Mouse (Mus musculus) activated CD4-positive, CD25-positive, alpha-beta regulatory T cell, adult 4 months (primary cell): Measurements from ENCODE around the gene Dennd5a. TPM values are rescaled to one million over a fixed set of nuclear protein-coding genes. Genes with fewer than 3 reads are reported as not detected.
A peak's percentile ranks its signal among the peaks of the same experiment; 100 is the strongest.
"Not testable (repeated sequence)": the region's sequence is repeated elsewhere in the genome, so short reads cannot be mapped to it uniquely, and the experiment has no call there.

Experiments
- ATAC-seq: one replicate; pipeline ENCODE4 v1.8.0; 2017
- polyA plus RNA-seq, 2 experiments: library from polyadenylated mRNA; unstranded; fragments of 100-300 nt; shearing (Covaris generic); gene quantifications; one replicate each; pipeline ENCODE4 v1.2.1; 2017

The Dennd5a gene
- 10 to 100 TPM; 29.7 to 34.8 TPM for polyA plus RNA-seq

DNA sequence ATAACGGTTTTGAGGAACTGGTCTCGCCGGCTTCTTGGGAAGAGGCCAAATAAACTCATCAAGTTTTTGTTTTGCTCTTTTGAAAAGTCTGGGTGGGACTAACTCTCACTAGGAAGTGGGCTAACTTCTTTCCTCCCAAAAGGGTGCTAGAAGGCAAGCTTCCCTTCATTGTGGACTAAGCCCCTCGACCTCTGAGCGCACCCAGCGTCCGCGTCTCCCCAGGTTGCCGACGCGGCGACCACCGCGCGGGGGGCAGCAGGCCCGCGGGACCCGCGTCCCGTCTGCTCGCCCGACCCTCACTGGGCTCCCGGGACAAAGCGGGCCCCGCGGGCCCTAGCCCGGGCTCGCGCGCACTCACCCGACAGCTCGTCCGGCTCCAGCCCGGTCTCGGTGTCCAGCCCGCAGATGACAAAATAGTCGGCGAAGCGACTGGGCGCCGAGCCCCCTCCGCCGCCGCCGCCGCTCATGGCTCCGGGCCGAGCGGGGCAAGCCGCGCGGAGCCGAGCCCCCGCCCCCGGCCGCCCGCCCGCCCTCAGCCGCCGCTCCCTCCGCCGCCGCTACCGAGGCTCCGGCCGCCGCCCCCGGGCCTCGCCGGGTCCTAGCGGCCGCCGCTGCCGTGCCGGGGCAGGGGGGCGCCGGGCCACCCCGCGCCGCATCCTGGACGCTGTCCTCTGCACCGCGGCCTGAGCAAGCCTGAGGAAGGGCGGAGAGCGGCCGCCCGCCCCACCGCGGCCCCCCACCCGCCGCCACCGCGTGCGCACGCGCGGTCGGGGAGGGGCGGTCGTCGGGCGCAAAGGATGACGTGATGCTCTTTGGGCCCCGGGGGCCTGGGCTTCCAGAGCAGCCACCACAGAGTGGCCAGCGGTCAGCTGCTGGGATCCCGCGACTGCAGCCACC lies at the start of gene Dennd5a:
Dennd5a (minus strand) TSS at position 755 of the 897 bp plus-strand sequence.
- ATAC-seq: peak; percentile 32

DNA sequence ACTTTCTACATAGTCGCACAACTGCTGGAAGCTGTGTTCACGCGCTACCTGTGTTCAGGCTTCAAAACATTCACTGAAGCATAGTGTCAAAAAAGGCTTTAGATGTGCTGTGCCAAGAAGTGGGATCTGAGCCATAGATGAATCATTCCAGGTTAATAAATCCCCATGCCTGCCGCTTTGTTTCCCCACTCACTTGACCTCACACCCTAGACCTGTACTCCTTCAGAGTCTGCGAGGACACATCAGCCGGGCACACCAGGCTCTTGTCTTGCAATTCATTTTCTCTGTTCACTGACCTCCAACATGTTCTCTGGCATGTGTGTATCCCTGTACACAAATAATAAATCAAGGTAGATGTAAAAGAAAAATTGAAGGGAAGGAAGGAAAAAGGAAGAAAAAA lies 48.8 kb upstream of the Dennd5a start:
- no peak for ATAC-seq

DNA sequence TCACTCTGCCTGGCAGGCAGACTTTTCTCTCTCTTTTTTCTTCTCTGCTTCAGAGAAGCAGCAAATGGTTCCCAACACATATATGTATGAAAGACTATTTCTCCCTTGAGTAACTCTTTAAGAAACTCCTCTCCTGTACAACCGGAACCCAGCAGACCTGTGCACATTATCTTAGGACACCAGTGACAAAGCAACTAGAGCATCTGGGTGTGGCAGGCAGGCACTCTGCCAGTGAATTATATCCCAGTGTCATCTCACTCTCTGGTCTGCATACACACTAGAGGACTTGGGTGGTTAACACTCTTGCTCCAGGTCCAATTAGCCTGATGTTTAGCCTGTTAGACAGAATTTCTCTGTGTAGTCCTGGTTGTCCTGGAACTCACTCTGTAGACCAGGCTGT lies 48.2 kb upstream of the Dennd5a start:
- no peak for ATAC-seq

DNA sequence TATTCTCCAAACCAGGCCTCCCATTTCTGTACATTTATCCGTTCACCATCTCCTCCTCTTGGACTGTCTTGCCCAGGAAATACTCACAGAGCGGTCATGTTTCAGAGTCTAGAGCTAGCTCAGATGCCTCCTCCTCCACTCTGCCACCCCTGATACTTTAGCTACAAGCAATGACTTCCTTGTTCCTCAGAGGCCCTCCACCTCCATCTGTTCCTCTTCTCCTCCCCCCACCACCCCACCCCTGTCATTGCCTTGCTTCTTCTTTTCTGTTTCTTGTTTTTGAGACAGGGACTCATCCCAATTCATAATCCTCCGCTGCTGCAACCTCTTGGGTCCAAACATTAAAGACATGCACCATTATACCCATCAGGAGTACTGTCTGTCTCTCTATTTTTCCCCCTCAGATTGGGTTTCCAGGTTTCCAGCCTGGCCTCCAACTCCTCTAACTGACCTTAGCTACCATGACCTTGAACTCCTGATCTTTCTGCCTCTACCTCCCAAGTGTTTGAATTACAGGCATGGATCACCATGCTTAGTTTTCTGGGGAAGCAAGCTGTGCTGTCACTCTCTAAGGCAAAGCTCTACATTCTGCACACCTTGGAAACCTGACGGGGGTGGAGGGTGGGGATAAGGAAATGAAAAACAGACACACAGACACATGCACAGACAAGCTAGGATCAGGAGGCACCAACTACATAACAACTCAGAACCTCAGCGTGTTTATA lies 46.4 kb upstream of the Dennd5a start:
- no peak for ATAC-seq

DNA sequence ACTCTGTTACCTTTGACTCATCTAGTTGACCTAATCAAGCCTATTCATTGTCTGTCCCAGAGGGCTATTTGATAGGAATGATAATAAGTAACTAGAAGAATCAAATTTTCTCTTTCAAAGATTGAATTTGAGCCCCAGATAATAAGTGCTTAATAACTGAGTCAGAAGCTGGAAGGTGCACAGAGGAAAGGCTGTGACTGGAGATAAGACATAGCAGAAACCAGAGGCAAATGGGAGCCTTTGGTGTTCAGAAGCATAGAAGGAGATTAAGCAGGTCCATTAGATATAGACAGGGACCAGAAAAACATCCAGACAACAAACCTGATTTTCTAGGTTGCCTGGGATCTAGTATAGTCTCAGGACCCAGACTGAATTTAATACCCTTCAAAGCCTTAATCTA lies 45.7 kb upstream of the Dennd5a start:
- no peak for ATAC-seq

DNA sequence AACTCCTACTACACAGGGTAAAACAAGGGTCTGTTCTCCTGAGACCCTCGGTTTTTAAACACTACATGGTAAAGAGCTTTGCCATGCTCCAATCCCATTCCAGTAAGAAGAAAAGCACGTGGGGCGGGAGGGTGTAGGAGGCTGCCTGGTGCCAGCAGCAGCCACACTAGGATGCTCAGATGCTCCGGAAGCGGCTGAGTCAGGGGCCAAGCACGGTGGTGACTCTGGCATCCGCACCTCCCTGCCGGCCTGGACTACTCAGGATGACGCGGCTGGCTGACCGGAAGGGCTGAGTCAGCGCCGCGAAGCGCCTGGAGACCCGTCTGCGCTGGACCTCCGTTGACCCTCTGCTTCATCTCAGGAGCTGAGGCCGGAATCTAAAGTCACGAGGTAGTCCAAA lies 42.7 kb upstream of the Dennd5a start:
- no peak for ATAC-seq

DNA sequence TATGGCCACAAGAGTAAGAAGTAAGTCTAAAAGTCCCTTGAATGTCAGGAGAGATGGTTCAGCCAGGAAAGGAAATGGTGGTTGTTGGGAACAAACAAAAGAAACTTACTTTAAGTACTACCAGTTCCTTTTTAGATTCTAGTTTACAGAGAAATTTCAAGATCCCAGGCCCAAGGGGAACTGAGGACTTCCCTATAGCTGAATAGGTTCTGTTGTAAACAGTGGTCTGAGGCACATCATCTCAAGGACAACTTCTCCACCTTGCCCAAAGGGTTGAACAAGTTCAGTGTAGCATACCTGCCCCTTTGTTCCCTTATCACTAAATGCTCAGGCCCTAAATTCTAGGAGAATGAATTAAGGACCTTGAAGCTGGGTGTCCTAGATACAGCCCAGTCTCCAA lies 41.8 kb upstream of the Dennd5a start:
- no peak for ATAC-seq

DNA sequence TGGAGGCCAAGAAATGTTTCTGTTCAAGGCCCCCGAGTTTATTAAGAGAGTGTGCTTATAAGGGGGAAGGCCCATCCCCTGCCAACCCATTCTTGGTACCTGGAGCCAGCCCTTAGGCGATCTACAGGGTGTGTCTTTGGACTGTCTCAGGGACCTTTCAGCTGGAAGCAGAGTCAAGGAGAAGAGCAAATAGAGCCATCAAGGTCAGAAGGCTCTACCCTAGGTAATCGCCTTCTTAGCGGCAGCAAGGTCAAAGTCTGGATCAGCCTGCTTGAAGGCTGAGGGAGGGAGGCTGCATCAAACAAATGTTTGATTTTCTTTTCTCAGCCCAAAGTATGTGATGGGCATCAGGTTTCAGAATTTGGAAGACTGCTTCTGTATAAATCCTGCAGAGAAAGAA lies 38.1 kb upstream of the Dennd5a start:
- no peak for ATAC-seq

DNA sequence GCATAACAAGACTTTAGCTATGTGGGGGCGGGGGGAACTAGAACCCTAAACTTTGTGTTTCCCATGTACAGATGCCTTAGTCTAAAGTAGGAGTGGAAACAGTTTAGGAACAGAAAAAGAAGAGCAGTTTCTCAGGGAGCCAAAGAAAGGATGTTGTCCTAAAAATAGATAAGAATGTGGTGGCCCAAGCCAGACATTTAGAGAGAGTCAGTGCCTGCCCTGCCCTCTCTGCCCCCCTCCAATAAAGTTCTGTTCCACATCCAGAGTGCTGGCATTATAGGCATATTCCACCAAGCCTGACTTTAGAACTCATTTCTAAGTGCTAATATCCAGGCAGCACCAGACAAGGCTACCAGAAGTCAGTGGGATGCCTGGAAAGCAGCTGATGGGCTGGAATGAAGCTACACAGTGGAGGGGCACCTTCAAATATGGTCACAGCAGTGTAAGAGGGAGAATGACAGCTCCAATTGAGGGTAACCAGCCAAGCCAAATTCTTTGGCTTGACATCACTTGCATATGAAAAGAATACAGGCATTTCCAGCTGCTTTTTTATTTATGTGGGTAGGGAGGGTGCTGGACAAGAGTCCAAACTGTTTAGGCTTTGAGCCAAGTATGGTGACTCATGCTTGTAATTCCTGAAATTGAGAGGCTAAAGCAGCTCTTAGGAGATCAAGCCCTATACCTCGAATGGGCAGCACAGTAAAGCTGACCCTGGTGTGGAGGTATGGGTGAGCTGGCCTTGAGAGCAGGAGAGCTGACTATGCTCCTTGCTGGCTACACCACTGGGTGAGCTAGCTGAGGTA lies 33.1 kb upstream of the Dennd5a start:
- ATAC-seq: no peak

DNA sequence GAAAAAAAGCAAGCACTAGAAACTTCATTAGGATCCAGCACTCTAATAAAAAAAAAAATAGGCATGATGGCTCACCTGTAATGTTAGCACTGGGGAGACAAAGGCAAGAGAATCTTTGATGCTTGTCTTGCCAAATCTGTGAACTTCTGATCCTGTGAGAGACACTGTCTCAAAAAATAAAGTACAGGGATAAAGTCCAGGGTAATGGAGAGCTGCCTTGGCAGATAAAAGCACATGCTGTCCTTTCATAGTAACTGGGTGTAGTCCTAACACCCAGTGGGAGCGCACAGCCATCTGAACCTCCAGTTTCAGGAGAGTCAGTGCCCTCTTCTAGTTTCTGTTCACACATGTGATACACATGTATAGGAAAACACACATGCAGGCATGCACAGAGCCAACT lies 31.0 kb upstream of the Dennd5a start:
- no peak for ATAC-seq

DNA sequence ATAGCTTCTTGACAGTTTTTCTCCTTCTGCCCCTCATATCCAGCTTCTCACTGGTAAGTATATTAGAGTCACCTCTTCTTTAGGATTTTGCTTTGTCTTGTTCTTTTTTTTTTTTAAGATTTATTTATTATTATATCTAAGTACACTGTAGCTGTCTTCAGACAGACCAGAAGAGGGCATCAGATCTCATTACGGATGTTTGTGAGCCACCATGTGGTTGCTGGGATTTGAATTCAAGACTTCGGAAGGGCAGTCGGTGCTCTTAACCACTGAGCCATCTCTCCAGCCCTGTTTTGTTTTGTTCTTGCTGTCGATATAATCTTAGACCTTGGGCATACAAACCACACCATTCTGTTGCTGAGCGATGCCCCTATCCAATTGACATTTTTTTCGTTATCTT lies 26.5 kb upstream of the Dennd5a start, which contains the start of gene Tmem41b:
Tmem41b (minus strand) TSS at position 155 of the 400 bp plus-strand sequence.
- ATAC-seq: peak; percentile 4

DNA sequence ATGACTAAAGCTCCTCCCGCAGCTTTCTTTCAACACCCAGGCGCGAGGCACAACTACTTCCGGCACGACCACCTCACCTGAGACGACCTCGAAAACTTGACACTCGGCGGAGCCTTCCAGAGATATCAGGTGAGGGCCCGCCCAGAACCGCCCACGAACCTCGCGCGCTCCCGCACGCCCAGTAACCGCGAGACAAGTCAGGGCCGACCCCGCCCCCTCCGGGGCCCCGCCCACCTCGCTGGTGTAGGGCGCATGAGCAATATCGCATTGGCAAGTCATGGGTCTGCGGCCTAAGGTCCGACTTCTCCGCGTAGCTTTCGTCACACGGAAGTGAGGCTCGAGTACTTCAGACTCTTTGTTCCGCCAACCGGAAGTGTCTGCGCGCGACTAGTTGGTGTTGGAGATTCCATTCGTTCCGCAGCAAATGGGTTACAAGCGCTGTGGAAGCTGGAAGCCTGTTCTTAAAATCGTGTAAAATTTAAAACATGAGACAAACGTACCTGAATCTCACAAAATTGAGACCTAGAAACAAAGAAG lies 25.9 kb upstream of the Dennd5a start:
- ATAC-seq: peak; percentile 95

DNA sequence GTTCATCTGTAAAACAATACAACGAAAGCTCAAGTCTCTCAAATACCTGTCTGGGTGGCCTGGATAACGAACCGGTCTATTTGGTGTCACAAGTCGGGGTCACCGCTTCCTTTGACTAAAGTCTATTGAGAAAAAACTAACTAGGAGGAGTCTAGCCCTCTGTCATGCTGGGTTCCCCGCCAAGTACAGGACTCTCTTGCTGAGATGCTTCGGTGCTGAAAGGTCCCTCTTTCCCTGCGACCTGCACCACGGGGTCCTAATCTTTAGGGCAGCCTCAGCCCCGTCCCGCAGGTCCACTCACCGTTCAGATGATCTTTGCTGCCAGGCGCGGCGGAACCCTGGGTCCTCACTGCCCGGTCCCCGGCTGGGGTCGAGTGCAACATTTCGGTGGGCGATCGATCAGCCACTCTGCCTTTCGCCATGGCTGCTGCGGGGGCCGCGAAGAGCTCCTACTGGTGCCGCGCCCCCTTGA lies 25.4 kb upstream of the Dennd5a start:
- no peak for ATAC-seq

DNA sequence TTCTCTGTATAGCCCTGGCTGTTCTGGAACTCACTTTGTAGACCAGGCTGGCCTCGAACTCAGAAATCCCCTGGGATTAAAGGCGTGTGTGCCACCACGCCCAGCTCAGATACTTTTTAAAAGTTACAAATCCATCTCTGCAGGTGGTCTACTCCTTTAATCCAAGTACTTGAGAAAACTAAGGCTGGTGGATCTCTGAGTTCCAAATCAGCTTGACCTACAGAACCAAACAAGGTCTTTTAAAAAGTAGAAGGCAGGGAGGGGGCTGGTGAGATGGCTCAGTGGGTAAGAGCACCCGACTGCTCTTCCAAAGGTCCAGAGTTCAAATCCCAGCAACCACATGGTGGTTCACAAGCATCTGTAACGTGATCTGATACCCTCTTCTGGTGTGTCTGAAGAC lies 24.3 kb upstream of the Dennd5a start:
- not testable (repeated sequence) for ATAC-seq

DNA sequence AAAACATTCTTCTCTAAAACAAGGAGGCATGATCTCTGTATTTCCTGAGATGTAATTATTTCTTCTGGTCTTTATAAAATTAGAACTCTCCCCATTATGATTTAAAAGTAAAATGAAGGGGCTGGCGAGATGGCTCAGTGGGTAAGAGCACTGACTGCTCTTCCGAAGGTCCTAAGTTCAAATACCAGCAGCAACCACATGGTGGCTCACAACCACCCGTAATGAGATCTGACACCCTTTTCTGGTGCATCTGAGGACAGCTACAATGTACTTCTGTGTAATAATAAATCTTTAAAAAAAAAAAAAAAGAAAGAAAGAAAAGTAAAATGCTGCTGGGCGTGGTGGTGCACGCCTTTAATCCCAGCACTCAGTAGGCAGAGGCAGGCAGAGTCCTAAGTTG lies 16.9 kb upstream of the Dennd5a start:
- ATAC-seq: not testable (repeated sequence)

DNA sequence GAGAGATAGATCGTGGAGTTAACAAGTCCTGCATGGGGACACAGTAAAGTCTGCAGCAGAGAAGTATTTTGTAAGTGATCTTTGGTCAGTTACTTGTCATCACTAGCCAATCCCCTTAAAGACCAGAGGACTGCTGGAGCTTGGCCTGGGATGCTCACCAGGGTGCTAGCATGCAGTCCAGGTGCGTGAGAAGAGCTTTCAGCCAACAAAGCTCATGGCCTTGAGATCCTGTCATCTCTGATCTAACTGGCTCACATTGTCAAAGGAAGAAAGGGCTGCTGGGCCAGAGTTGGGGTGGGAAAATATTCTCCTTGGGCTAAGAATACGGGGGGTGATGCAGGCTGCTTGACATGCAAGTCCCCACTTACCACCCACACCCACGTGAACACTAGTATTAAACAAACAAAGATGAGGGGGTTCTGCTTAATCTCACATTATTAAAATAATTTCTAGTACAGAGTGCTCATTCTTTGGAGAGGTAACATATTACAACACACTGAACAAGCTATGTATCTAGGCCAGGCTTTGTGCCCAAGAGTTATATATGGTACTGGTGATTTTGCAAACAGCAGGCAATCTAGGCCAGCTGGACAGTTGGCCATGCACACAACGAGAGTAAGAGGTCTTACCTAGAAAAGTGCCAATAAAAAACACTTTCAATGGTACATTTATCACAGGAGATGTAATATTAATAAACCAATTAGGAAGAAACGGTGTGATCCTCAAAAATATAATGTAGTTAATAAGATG lies 15.9 kb upstream of the Dennd5a start:
- ATAC-seq: no peak

DNA sequence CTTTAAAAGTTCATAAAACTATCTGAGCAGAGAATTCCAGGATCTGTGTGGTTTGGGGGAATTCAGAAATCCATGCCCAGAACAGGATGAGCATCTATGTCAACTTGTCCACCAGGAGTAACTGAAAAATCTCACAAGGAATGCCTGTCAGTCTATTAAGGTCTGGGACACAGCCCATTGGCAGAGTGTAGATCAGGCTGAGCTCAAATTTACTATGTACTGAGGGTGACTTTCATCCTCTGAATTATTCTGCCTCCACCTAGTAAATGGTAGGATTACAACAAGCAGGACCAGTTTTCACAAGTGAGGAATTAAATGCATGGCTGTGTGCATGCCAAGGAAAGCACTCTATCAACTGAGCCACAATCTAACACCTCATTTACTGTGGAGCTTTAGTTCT lies 9.3 kb upstream of the Dennd5a start:
- ATAC-seq: no peak

DNA sequence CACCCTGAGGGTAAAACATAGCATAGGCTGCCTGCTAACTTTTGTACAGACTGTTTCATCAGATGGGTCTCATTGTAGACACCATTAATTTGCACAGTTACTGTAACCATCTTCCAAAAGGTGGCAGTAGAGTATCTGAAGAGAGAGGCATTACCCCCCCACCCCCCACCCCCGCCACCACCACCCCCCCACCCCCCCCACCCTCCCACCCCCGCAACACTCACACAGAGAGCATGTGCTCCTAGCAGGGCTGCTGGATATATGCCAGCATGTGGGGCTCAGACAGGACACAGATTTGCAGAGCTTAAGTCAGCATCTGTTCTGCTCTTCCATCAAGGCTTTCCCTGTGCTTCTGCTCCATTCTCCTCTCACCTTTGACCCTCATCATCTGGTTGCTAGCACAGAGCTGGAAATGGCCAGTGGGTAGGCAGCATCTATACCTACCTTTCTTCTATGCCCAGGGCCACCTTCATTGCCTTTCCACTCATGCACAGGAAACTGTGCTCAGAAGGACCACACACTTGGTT lies 8.7 kb upstream of the Dennd5a start:
- ATAC-seq: no peak

DNA sequence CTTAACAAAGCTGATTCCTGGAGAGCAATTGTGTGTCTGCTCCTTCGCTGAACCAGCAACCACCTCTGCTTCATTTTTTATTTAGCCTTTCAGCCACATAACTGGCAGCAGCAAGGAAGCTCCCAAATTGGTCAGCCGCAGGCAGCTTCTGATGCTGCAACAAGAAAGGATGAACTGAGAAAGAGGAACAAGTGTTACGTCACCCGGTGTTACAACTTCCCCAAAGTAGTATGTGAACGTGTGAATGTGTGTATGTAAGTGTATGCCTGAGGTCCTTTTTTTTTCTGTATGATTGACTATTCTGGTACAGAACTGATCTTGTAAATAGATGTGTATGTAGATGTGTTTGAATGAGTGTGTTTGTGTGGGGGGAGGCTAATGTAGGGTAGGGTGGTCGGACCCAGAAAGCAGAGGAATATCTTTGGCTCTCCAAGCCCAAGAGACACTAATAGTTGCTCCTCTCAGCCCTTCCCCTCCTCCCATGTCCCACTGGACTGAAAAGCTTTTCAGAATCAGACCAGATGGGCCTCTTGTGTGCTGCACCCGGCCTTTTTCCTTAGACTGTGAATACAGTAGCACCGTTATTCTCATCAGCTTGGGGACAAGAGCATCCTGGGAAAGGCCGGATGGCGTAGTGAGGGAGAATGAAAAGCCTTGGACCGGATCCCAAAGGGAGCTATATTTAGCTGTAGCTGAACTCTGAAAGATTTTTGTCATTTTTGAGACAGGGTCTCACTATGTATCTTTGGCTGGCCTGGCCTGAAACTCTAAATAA lies 7.7 kb upstream of the Dennd5a start:
- no peak for ATAC-seq

DNA sequence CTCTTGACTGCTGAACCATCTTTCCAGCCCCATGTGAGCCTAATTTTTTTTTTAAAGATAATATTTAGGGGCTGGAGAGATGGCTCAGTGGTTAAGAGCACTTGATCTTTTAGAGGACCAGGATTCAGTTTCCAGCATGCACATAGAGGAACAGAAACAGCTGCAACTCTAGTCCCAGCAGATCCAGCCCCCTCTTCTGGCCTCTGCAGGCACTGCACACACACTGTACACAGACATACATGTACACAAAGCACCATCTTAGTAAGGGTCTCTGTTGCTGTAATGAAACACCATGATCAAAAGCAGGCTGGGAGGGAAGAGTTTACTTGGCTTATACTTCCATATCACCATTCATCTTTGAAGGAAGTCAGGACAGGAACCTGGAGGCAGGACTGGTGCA lies 5.4 kb upstream of the Dennd5a start:
- no peak for ATAC-seq

DNA sequence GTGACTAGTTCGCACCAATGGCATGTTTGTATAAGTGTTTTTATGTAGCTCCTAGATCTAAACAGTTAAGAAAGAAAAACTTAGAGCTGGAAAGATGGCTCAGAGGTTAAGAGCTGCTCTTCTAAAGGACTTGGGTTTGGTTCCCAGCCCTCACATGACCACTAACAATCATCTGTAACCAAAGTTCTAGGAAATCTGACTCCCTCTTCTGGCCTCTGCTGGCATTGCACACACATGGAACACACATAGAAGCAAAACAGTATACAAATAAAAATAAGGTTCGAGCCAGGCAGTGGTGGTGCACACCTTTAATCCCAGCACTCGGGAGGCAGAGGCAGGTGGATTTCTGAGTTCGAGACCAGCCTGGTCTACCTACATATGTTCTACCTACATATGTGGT lies 3.4 kb upstream of the Dennd5a start:
- ATAC-seq: no peak
